Mouse (Mus musculus): Measurements from ENCODE around the gene Mtmr11.
"Not testable (repeated sequence)": the region's sequence is repeated elsewhere in the genome, so short reads cannot be mapped to it uniquely, and the experiment has no call there.

Mtmr11 gene

DNA sequence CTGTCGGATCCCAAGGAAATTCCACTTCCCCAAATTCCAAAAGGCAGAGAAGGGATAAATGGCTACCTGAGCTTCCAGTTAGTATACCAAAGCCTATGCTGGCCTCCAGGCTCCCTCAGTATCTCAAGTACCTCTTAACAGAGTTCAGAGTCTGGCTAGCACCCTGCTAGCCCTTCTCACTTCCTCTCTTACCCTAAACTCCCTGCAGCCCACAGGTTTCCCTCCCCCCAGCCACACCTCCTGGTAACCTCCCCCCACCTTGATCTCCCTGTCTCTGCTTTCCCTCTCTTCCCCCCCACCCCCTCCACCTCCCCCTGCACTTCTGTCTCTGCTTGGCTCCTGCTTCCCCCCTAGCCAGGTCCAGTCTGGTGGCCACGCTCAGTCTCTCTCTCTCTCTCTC lies 37.9 kb downstream of the Mtmr11 start:
- in situ Hi-C loops (cut with MboI, MseI) = no loop called here

DNA sequence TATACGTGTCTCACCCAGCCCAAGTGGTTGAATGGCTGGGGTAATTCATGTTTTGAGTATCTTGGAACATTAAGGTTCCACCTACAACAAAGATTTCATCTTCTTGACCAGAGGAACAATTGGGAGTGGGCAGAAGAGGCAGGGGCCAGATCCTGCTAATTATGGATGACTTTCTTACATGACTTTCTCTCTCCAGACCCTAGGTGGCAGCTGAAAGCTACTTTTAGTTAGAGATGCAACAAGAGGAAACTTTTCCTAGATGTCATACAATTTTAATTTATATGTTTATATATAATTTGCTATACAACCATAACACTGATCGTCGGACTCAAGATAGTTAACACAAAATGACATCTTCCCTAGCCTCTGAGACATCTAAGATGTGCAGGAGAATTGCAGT lies 46.0 kb downstream of the Mtmr11 start:
- in situ Hi-C loops (cut with MboI, MseI) = no loop called here

DNA sequence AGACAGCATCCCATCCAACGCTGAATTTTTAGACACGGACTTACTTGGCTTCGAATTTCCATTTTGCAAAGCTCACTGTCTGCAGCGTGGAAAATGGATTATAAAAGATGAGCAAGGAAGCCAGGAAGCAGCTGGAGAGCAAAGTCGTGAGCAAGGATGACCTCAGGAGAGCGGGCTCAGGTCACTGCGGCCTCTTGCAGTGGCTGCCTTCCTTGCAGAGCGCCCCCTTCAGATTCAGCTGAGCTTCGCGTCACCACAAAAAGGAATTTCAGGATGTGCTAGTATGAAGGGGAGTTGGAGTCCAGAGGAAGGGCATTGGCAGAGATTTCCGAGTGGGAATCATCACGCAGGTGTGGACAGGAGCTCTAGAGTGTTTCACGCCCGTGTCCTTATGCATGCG lies 47.4 kb downstream of the Mtmr11 start:
- in situ Hi-C loops (cut with MboI, MseI) = no loop called here

DNA sequence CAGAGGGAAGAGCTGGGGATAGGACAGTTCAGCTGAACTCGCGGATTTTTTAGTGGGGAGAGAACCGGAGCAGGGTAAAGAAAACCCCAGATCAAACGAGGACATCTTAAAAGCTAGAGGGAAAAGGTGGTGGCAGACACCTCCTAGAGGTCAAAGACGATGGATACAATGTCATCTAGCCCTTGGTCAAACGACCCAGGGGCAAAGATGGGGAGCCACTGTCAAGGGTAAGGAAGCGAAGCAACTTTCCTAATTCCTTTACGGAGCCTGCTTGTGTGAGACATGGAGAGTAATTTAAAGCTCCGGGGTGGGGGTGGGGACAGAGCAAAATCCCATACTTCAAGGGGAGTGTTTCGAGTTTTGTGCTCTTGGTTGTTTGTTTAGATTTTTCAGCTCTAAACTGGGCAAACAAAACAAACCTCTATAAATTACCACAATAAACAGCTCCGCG lies 57.4 kb downstream of the Mtmr11 start:
- in situ Hi-C loops (cut with MboI, MseI) = no loop called here

DNA sequence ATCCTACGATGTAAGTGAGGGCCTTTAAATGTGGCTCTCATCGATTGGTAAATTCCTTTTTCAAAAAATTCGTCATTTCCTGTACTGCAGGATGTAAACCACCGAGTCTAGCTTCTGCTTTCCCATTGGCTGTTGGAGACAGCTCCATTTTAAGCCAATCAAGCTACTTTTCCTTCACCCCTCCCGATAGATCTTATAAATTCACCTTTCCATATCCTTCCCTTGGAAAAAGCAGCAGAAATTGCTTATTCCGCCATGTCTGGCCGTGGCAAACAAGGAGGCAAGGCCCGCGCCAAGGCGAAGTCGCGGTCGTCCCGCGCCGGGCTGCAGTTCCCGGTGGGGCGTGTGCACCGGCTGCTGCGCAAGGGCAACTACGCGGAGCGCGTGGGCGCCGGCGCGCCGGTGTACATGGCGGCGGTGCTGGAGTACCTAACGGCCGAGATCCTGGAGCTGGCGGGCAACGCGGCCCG lies 57.9 kb downstream of the Mtmr11 start, which contains the start of the genes Bola1 and Hist2h2ab:
TSS of gene Bola1 (minus strand) at position 49 of the 470 bp plus-strand sequence.
TSS of gene Hist2h2ab (plus strand) at position 205 of the 470 bp plus-strand sequence.
- in situ Hi-C loops (cut with MboI, MseI) = no loop called here

DNA sequence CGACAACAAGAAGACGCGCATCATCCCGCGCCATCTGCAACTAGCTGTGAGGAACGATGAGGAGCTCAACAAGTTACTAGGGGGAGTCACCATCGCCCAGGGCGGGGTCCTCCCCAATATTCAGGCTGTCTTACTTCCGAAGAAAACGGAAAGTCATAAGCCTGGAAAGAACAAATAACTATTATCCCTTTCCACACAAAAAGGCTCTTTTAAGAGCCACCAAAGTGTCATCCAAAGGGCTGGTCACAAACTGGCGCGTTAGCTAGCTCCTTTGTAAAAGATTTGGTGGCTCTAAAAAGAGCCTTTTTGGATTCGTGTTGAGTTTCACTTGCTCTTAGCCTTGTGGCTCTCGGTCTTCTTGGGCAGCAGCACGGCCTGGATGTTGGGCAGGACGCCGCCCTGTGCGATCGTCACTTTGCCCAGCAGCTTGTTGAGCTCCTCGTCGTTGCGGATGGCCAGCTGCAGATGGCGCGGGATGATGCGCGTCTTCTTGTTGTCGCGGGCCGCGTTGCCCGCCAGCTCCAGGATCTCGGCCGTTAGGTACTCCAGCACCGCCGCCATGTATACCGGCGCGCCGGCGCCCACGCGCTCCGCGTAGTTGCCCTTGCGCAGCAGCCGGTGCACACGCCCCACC lies 58.4 kb downstream of the Mtmr11 start:
- in situ Hi-C loops (cut with MboI, MseI) = not testable (repeated sequence)

DNA sequence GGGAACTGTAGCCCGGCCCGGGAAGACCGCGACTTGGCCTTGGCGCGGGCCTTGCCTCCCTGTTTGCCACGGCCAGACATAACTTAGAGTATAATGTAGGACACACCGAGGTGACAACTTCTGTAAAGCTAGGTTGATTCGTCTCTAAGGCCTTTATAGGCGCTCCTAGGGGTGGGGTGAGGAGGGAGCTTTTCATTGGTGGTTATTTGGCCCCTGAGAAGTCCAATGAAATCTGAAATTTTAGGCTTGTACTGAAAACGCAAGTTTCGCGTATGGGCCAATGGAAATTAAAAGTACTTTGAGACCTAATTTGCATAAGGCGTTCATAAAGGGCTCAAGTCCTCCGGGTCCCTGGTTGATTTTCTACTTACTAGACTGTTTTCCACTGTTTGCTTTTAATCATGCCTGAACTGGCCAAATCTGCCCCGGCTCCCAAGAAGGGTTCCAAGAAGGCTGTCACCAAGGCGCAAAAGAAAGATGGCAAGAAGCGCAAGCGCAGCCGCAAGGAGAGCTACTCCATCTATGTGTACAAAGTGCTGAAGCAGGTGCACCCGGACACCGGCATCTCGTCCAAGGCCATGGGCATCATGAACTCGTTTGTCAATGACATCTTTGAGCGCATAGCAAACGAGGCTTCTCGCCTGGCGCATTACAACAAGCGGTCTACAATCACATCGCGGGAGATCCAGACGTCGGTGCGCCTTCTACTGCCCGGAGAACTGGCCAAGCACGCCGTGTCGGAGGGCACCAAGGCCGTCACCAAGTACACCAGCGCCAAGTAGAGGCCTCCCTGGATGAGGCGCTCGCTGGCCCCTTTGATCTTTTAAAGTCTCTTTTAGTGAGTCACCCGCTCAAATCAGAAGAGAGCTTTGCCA lies 59.2 kb downstream of the Mtmr11 start, which contains the start of the genes Hist2h2ac and Hist2h2be:
TSS of gene Hist2h2ac (minus strand) at position 116 of the 875 bp plus-strand sequence.
TSS of gene Hist2h2be (plus strand) at position 355 of the 875 bp plus-strand sequence.
- in situ Hi-C loops (cut with MboI, MseI) = no loop called here

Data from T-helper 17 cell (primary cell).